Mouse (Mus musculus): ENCODE results near the gene Tmem110. TPM values are rescaled to one million over a fixed set of nuclear protein-coding genes. Genes with fewer than 3 reads are reported as not detected.

Tmem110 gene
- total RNA-seq, 2 experiments from 2014 or later: 2.1 to 2.2 TPM

DNA sequence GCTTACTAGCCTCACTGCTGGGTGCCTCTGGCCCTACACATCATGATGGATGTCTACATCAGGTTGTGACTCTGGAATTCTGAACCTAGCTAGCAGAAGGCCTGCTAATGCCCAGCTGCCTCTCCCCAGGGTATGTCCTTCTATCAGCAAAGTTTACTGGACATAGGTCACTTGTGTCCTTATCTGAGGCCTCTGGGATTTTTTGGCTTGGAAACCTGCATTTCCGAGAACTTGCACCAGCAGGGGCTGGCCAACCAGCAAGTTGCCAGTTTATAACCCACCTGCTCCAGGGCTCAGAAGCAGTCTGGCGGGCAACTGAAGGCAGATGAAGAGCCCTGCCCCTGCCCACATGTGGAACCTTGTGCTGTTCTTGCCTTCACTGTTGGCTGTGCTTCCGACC lies 60.8 kb downstream of the Tmem110 start, which contains the start of gene Itih4:
Itih4 (plus strand) TSS at position 273 of the 400 bp plus-strand sequence.
- no peak for ATAC-seq (replicated peaks; ENCODE audit: low FRiP score, poor library complexity, severe bottlenecking)

DNA sequence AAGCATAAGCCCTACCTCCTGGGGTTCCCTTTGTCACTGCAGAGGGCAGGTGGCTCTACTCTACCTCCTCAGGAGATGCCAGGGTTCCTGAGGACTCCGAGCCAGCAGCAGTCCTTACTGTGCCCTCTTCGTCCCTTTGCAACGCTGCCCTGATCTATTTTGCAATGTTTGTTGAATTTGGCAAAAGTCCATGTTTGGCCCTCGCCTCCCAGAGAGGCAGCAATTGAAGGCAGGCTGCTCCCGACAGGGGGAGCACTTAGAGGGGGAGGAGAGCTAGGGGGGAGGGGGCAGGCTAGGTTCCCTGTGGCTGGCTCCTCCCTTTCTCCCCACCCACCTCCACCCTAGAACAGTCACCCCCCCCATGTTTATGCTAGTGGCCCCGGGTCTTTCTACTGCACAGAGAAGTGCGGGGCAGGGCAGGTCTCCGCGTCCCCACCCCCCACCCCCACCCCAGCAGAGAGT lies 62.9 kb downstream of the Tmem110 start:
- no peak for ATAC-seq (replicated peaks; ENCODE audit: low FRiP score, poor library complexity, severe bottlenecking)

- no peak for ATAC-seq (replicated peaks; ENCODE audit: low FRiP score, poor library complexity, severe bottlenecking)
Measured at GRCm38 (mm10) chr14:30899972-30900371, 74.6 kb downstream of the Tmem110 start.

GRCm38 (mm10) chr14:30902628-30903027 lies 77.2 kb downstream of the Tmem110 start:
- ATAC-seq (replicated peaks; ENCODE audit: low FRiP score, poor library complexity, severe bottlenecking): no peak

DNA sequence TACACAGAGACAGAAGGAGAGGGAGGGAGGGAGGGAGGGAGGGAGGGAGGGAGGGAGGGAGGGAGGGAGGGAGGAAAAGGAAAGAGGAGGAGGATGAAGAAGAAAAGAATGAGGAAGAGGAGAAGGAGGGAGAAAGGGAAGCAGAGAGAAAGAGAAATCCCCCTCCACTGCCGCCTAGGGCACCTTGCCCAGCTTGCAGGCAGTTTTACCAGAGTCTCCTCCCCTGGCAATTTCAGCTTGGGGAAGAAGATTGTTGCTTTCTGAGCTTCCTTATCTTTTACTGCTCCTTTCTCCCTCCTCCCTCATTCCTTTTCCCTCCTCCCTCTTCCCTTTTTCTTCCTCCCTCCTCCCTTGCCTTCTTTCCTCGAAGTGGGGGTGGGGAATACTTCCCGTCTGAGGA lies 77.6 kb downstream of the Tmem110 start:
- ATAC-seq (replicated peaks; ENCODE audit: low FRiP score, poor library complexity, severe bottlenecking): no peak

- no peak for ATAC-seq (replicated peaks; ENCODE audit: low FRiP score, poor library complexity, severe bottlenecking)
Measured at GRCm38 (mm10) chr14:30904307-30904706, 78.9 kb downstream of the Tmem110 start.

GRCm38 (mm10) chr14:30906001-30906400 lies 80.6 kb downstream of the Tmem110 start:
- ATAC-seq (replicated peaks; ENCODE audit: low FRiP score, poor library complexity, severe bottlenecking): no peak

DNA sequence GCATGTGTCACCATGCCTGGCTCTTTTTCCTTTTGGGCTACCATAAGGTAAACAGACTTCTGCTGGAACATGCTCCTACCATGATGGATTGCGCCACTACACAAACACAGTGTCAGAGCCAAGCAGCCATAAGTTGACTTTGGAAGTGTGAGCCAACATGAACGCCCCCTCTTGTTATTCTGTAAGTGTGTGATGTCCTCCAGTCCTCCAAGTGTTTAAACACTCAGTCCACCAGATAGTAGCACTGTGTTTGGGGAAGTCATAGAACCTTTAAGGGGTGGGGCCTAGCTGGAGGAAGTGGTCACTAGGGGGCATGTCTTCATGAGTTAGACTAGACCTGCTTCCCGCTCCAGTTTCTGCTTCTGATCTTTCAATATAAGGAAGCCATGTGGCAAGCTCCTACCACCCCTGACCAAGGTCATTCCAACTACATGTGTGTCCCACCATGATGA lies 82.5 kb downstream of the Tmem110 start:
- ATAC-seq (replicated peaks; ENCODE audit: low FRiP score, poor library complexity, severe bottlenecking): no peak

GRCm38 (mm10) chr14:30911141-30911540 lies 85.8 kb downstream of the Tmem110 start:
- ATAC-seq (replicated peaks; ENCODE audit: low FRiP score, poor library complexity, severe bottlenecking): no peak

GRCm38 (mm10) chr14:30912641-30913040 lies 87.3 kb downstream of the Tmem110 start:
- ATAC-seq (replicated peaks; ENCODE audit: low FRiP score, poor library complexity, severe bottlenecking): no peak

GRCm38 (mm10) chr14:30913404-30913803 lies 88.0 kb downstream of the Tmem110 start:
- ATAC-seq (replicated peaks; ENCODE audit: low FRiP score, poor library complexity, severe bottlenecking): no peak

DNA sequence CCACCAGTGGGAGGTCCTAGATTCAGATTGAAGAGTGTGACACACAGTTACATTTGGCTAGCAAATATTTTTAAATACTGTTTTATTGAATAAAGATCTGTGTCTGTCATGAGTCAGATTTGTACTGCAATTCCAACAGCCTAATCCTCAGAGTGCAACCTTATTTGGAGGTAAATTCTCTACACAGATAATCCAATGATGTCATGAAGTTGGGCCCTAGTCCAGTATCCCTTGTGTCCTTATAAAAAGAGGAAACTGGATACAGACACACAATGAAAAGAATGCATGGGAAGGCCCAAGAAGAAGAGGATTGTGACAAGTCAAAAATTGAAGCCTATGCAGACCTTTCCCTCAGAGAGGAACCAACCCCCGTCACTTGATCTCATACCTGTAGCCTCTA lies 91.1 kb downstream of the Tmem110 start:
- no peak for ATAC-seq (replicated peaks; ENCODE audit: low FRiP score, poor library complexity, severe bottlenecking)

- ATAC-seq (replicated peaks; ENCODE audit: low FRiP score, poor library complexity, severe bottlenecking): no peak
Measured at GRCm38 (mm10) chr14:30922053-30922670, 96.8 kb downstream of the Tmem110 start.

GRCm38 (mm10) chr14:30923375-30924105 lies 98.2 kb downstream of the Tmem110 start, which contains the start of gene Itih3:
Gene Itih3 (minus strand): TSS chr14:30923760.
- no peak for ATAC-seq (replicated peaks; ENCODE audit: low FRiP score, poor library complexity, severe bottlenecking)

- ATAC-seq (replicated peaks; ENCODE audit: low FRiP score, poor library complexity, severe bottlenecking): no peak
Measured at GRCm38 (mm10) chr14:30925492-30925891, 100.1 kb downstream of the Tmem110 start.

Other genes starting within 250 kb of the Tmem110 start
- 35.5 and 43.7 TPM in 2 replicates for gene Prkcd, start 199.4 kb upstream of the Tmem110 start, total RNA-seq (2015; ENCODE audit: low replicate concordance)
- 39.9 and 41.3 TPM in 2 replicates for gene Prkcd, start 199.4 kb upstream of the Tmem110 start, total RNA-seq (2017; ENCODE audit: low replicate concordance)
- 1.2 and 2.5 TPM in 2 replicates for gene Rft1, start 171.2 kb upstream of the Tmem110 start, total RNA-seq (2015; ENCODE audit: low replicate concordance)
- 2.1 and 2.7 TPM in 2 replicates for gene Rft1, start 171.2 kb upstream of the Tmem110 start, total RNA-seq (2017; ENCODE audit: low replicate concordance)
- gene Sfmbt1, start 110.7 kb upstream of the Tmem110 start, total RNA-seq (2015; ENCODE audit: low replicate concordance): 8.2 and 8.6 TPM in 2 replicates
- 9.8 and 10.1 TPM in 2 replicates for gene Sfmbt1, start 110.7 kb upstream of the Tmem110 start, total RNA-seq (2017; ENCODE audit: low replicate concordance)
- gene Mustn1, start 53.6 kb downstream of the Tmem110 start, total RNA-seq (2015; ENCODE audit: low replicate concordance): 1.3 TPM in 1 of 2 replicates, not detected in the other
- gene Mustn1, start 53.6 kb downstream of the Tmem110 start, total RNA-seq (2017; ENCODE audit: low replicate concordance): not detected in 2 replicates
- gene Itih4, start 60.9 kb downstream of the Tmem110 start, total RNA-seq (2015; ENCODE audit: low replicate concordance): not detected in 2 replicates
- gene Itih4, start 60.9 kb downstream of the Tmem110 start, total RNA-seq (2017; ENCODE audit: low replicate concordance): not detected in 2 replicates
- gene Itih3, start 98.2 kb downstream of the Tmem110 start, total RNA-seq (2015; ENCODE audit: low replicate concordance): not detected in 2 replicates
- gene Itih3, start 98.2 kb downstream of the Tmem110 start, total RNA-seq (2017; ENCODE audit: low replicate concordance): not detected in 2 replicates
- gene Itih1, start 117.7 kb downstream of the Tmem110 start, total RNA-seq (2015; ENCODE audit: low replicate concordance): not detected in 2 replicates
- not detected in 2 replicates for gene Itih1, start 117.7 kb downstream of the Tmem110 start, total RNA-seq (2017; ENCODE audit: low replicate concordance)
- 0.38 and 1.0 TPM in 2 replicates for gene Nek4, start 125.8 kb downstream of the Tmem110 start, total RNA-seq (2015; ENCODE audit: low replicate concordance)
- gene Nek4, start 125.8 kb downstream of the Tmem110 start, total RNA-seq (2017; ENCODE audit: low replicate concordance): 2.5 and 4.3 TPM in 2 replicates
- gene Glt8d1, start 175.8 kb downstream of the Tmem110 start, total RNA-seq (2015; ENCODE audit: low replicate concordance): 6.9 and 18.6 TPM in 2 replicates
- 5.8 and 6.3 TPM in 2 replicates for gene Glt8d1, start 175.8 kb downstream of the Tmem110 start, total RNA-seq (2017; ENCODE audit: low replicate concordance)
- gene Spcs1, start 176.1 kb downstream of the Tmem110 start, total RNA-seq (2015; ENCODE audit: low replicate concordance): 64.6 and 77.6 TPM in 2 replicates
- 28.6 and 29.4 TPM in 2 replicates for gene Spcs1, start 176.1 kb downstream of the Tmem110 start, total RNA-seq (2017; ENCODE audit: low replicate concordance)
- gene Pbrm1, start 193.5 kb downstream of the Tmem110 start, total RNA-seq (2015; ENCODE audit: low replicate concordance): 69.4 and 75.4 TPM in 2 replicates
- gene Pbrm1, start 193.5 kb downstream of the Tmem110 start, total RNA-seq (2017; ENCODE audit: low replicate concordance): 84.8 and 100 TPM in 2 replicates
- gene Gnl3, start 193.6 kb downstream of the Tmem110 start, total RNA-seq (2015; ENCODE audit: low replicate concordance): 55.4 and 66.3 TPM in 2 replicates
- 42.4 and 45.2 TPM in 2 replicates for gene Gnl3, start 193.6 kb downstream of the Tmem110 start, total RNA-seq (2017; ENCODE audit: low replicate concordance)